Mouse (Mus musculus) forebrain, embryonic 14.5 days (tissue): Measurements from ENCODE around the gene Fam71e2. TPM values are rescaled to one million over a fixed set of nuclear protein-coding genes. Genes with fewer than 3 reads are reported as not detected.

Source experiments
- ATAC-seq: fragments of 200-750 bp; cut with Nextera tagmentation; 2 replicates; pipeline ENCODE4 v1.8.0; 2017; ENCODE audit warnings: mild to moderate bottlenecking, moderate library complexity
- DNase-seq: peaks from one replicate; pipeline ENCODE4 v3.0.0-alpha.2; 2015; ENCODE audit warnings: low spot score
- H3K27ac ChIP-seq: fragments of 300-500 bp; sonication (generic); 2 replicates; pipeline ENCODE4 v1.5.1; 2014; ENCODE audit warnings: low read depth, mild to moderate bottlenecking, control low read depth, low read length, moderate library complexity
- H3K27me3 ChIP-seq: fragments of 300-500 bp; sonication (generic); replicated peaks from 2 replicates; pipeline ENCODE4 v1.6.1; 2014; ENCODE audit warnings: low read length, control low read depth, mixed read lengths; ENCODE audit not compliant: control insufficient read depth, insufficient read depth
- H3K36me3 ChIP-seq: fragments of 300-500 bp; sonication (generic); 2 replicates; pipeline ENCODE4 v1.6.1; 2014; ENCODE audit warnings: low read length, control low read depth; ENCODE audit not compliant: control insufficient read depth, insufficient read depth
- H3K4me1 ChIP-seq: fragments of 300-500 bp; sonication (generic); 2 replicates; pipeline ENCODE4 v1.6.1; 2014; ENCODE audit warnings: antibody characterized with exemption, low read length, control low read depth; ENCODE audit not compliant: control insufficient read depth, insufficient read depth
- H3K4me2 ChIP-seq: fragments of 300-500 bp; sonication (generic); 2 replicates; pipeline ENCODE4 v1.6.1; 2014; ENCODE audit warnings: mild to moderate bottlenecking, control low read depth, low read length
- H3K4me3 ChIP-seq: fragments of 300-500 bp; sonication (generic); 2 replicates; pipeline ENCODE4 v1.5.1; 2014; ENCODE audit warnings: low read depth, low read length, control low read depth
- H3K9ac ChIP-seq: fragments of 300-500 bp; sonication (generic); 2 replicates; pipeline ENCODE4 v1.6.1; 2014; ENCODE audit warnings: mild to moderate bottlenecking, low read length, control low read depth, moderate library complexity
- H3K9me3 ChIP-seq: fragments of 300-500 bp; sonication (generic); replicated peaks from 2 replicates; pipeline ENCODE4 v1.6.1; 2016; ENCODE audit warnings: low read length, control low read depth, mixed read lengths; ENCODE audit not compliant: control insufficient read depth
- WGBS: fragments of 180-500 bp; shearing (Covaris S2); extraction: QIAGEN DNeasy Blood & Tissue Kit; methylation state at CpG from one replicate; pipeline ENCODE4 v1.1.7; 2014; 5-methylcytosine and 5-hydroxymethylcytosine counted together
- polyA plus RNA-seq: library from polyadenylated mRNA; unstranded; fragments of >200 nt; fragmentation: Nextera tagmentation; extraction: Ambion mirVana; gene quantifications from 2 replicates; pipeline ENCODE4 v1.2.1, GENCODE M21; 2014

Gene Fam71e2
- polyA plus RNA-seq, 1 experiment from 2014 or later: not detected

GRCm38 (mm10) chr7:4743354-4743753, 27.7 kb downstream of the Fam71e2 start:
- Histone ChIP-seq H3K4me3 (no peak overlapping the region), H3K27me3 (no peaks in the 10 kb centered on the region), H3K4me2 (no peak overlapping the region), H3K9me3 (no peaks in the 10 kb centered on the region), H3K36me3 (peaks cover 28% of the 10 kb centered on the region), H3K4me1 (peaks cover 21% of the 10 kb centered on the region), H3K27ac (no peak overlapping the region), H3K9ac (no peak overlapping the region)
- ATAC-seq: no peak
- no peak for DNase-seq
- 71% methylated on average over 2 of the region's 2 CpGs for WGBS

- Histone ChIP-seq H3K9ac (no peak overlapping the region), H3K27ac (no peak overlapping the region), H3K9me3 (no peaks in the 10 kb centered on the region), H3K4me2 (no peak overlapping the region), H3K36me3 (peaks cover 28% of the 10 kb centered on the region), H3K27me3 (no peaks in the 10 kb centered on the region), H3K4me3 (no peak overlapping the region), H3K4me1 (peaks cover 21% of the 10 kb centered on the region)
- DNase-seq (no peak), ATAC-seq (no peak)
- 84% methylated on average over 6 of the region's 6 CpGs for WGBS
These were observed 28.7 kb downstream of the Fam71e2 start for GRCm38 (mm10) chr7:4742482-4742819.

GRCm38 (mm10) chr7:4741672-4742481, 29.2 kb downstream of the Fam71e2 start:
- Histone ChIP-seq H3K9ac (no peak overlapping the region), H3K4me2 (peak overlapping the region; percentile 68), H3K4me1 (peaks cover 21% of the 10 kb centered on the region), H3K4me3 (peak overlapping the region; percentile 67), H3K9me3 (no peaks in the 10 kb centered on the region), H3K27ac (no peak overlapping the region), H3K27me3 (no peaks in the 10 kb centered on the region), H3K36me3 (peaks cover 24% of the 10 kb centered on the region)
- WGBS: 80% methylated on average over 21 of the region's 21 CpGs
- DNase-seq: no peak
- no peak for ATAC-seq

- Histone ChIP-seq H3K9me3 (no peaks in the 10 kb centered on the region), H3K9ac (peak overlapping the region; percentile 90), H3K27ac (peak overlapping the region; percentile 91), H3K4me2 (peak overlapping the region; percentile 68), H3K4me1 (peaks cover 21% of the 10 kb centered on the region), H3K27me3 (no peaks in the 10 kb centered on the region), H3K4me3 (peak overlapping the region; percentile 67), H3K36me3 (peaks cover 17% of the 10 kb centered on the region)
- no peak for ATAC-seq
- peak; percentile 42 for DNase-seq
- 3% methylated on average over 4 of the region's 4 CpGs for WGBS
These were observed 30.0 kb downstream of the Fam71e2 start for GRCm38 (mm10) chr7:4741151-4741550.

GRCm38 (mm10) chr7:4740309-4740727, 30.8 kb downstream of the Fam71e2 start:
- Histone ChIP-seq H3K4me3 (peak overlapping the region; percentile 67), H3K9me3 (no peaks in the 10 kb centered on the region), H3K36me3 (peaks cover 8% of the 10 kb centered on the region), H3K4me1 (peaks cover 21% of the 10 kb centered on the region), H3K9ac (peak overlapping the region; percentile 90), H3K27me3 (no peaks in the 10 kb centered on the region), H3K27ac (peak overlapping the region; percentile 91), H3K4me2 (peak overlapping the region; percentile 68)
- under 1% methylated on average over 12 of the region's 14 CpGs for WGBS
- peak; percentile 35; the same call in 1 of the 2 replicates for ATAC-seq
- DNase-seq: no peak

- WGBS: under 1% methylated on average over 39 of the region's 44 CpGs
- H3K9me3 ChIP-seq: no peaks in the 10 kb centered on the region
- peak; percentile 100 for DNase-seq
These were observed 31.4 kb downstream of the Fam71e2 start, which contains the start of gene Kmt5c for GRCm38 (mm10) chr7:4739544-4740275. Kmt5c (plus strand) TSS chr7:4740115.

GRCm38 (mm10) chr7:4739041-4739543, 32.0 kb downstream of the Fam71e2 start:
- ATAC-seq (no peak), DNase-seq (no peak)
- Histone ChIP-seq H3K4me1 (peaks cover 21% of the 10 kb centered on the region), H3K9ac (peak overlapping the region; percentile 17; the same call in 1 of the 2 replicates), H3K36me3 (no peaks in the 10 kb centered on the region), H3K4me2 (peak overlapping the region; percentile 56), H3K4me3 (peak overlapping the region; percentile 27), H3K27ac (peak overlapping the region; percentile 71), H3K9me3 (no peaks in the 10 kb centered on the region), H3K27me3 (no peaks in the 10 kb centered on the region)
- 33% methylated on average over 10 of the region's 10 CpGs for WGBS

More at GRCm38 (mm10) chr7:4739544-4740275, 31.4 kb downstream of the Fam71e2 start, which contains the start of gene Kmt5c:
- Histone ChIP-seq H3K27me3 (no peaks in the 10 kb centered on the region), H3K27ac (peak within 1 kb of the TSS; percentile 91), H3K4me1 (peaks cover 21% of the 10 kb centered on the region), H3K4me3 (peak within 1 kb of the TSS; percentile 67), H3K36me3 (0 out of 2 replicates have a peak, but pooled peaks cover 4% of the 10 kb centered on the region), H3K4me2 (peak within 1 kb of the TSS; percentile 68), H3K9ac (peak within 1 kb of the TSS; percentile 90)
- ATAC-seq: peak; percentile 96

- DNase-seq (no peak), ATAC-seq (no peak)
- no peak overlapping the region for H3K27ac ChIP-seq
- H3K9me3 ChIP-seq: no peaks in the 10 kb centered on the region
- H3K4me1 ChIP-seq: no peaks in the 10 kb centered on the region
- WGBS: 77% methylated on average over 6 of the region's 6 CpGs
- no peak overlapping the region for H3K4me2 ChIP-seq
- no peak overlapping the region for H3K4me3 ChIP-seq
- H3K27me3 ChIP-seq: no peaks in the 10 kb centered on the region
- no peaks in the 10 kb centered on the region for H3K36me3 ChIP-seq
- no peak overlapping the region for H3K9ac ChIP-seq
These were observed 38.1 kb downstream of the Fam71e2 start for GRCm38 (mm10) chr7:4732968-4733392.
